ENCODE assay signal across 10 mouse cellular contexts in the genomic region with DNA sequence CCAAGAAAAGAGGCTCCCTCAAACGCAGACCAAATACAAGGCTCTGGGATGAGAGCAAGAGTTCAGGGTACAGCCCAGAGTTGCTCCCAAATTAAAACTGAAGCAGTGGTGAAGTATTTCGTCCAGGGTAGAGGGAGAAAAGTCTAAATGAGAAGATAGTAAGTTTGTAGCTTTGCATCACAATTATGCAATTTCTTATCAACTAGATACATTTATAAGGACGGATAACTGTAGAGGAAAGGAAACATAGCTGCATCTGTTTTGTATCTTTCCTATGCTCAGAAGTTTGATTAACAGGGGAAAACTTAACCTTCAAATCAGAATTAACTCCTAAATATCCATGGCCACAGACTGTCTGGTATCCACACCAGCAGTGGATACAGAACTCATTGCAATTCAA. TPM values are rescaled to one million over a fixed set of nuclear protein-coding genes. Genes with fewer than 3 reads are reported as not detected.
DNase-seq lines count a peak whose midpoint lies in the region; ATAC-seq lines count a peak whose summit lies in the region.
"Had no signal": no experiment of that assay in that cellular context is flagged by ENCODE, and none has a peak within 500 bp of the region (broad histone marks: within the 10 kb centered on the region; RNA-seq: fewer than 3 reads in every experiment).

No protein-coding gene starts in this region.

- peaks cover 13% of the 10 kb centered on the region for H3K4me1 ChIP-seq in forebrain, embryonic 13.5 days
- peaks cover 18% of the 10 kb centered on the region for H3K4me1 ChIP-seq in forebrain, embryonic 15.5 days
- peaks cover 69% of the 10 kb centered on the region for H3K4me1 ChIP-seq in kidney, embryonic 16.5 days (ENCODE audit: insufficient read depth, low read length)
- H3K4me1 ChIP-seq in embryonic facial prominence, embryonic 14.5 days (ENCODE audit: control insufficient read depth, insufficient read depth, low read length): peaks cover 49% of the 10 kb centered on the region
- peaks cover 86% of the 10 kb centered on the region for H3K4me1 ChIP-seq in liver, embryonic 15.5 days (replicated peaks)

- H3K9ac ChIP-seq in forebrain, embryonic 13.5 days: no peak overlapping the region
- no peak overlapping the region for H3K9ac ChIP-seq in forebrain, embryonic 15.5 days (replicated peaks)
- peak overlapping the region; percentile 42 for H3K9ac ChIP-seq in kidney, embryonic 16.5 days (replicated peaks; ENCODE audit: low read length)
- no peak overlapping the region for H3K9ac ChIP-seq in embryonic facial prominence, embryonic 14.5 days (ENCODE audit: low read depth, low read length)
- peak overlapping the region; percentile 37 for H3K9ac ChIP-seq in liver, embryonic 15.5 days

- WGBS in forebrain, embryonic 13.5 days: 68% methylated on average over 3 of the region's 3 CpGs
- 64% methylated on average over 3 of the region's 3 CpGs for WGBS in forebrain, embryonic 15.5 days
- 46% methylated on average over 3 of the region's 3 CpGs for WGBS in kidney, embryonic 16.5 days
- WGBS in embryonic facial prominence, embryonic 14.5 days: 30% methylated on average over 3 of the region's 3 CpGs
- 11% methylated on average over 3 of the region's 3 CpGs for WGBS in liver, embryonic 15.5 days (ENCODE audit: insufficient replicate concordance)

- H3K27me3 ChIP-seq in forebrain, embryonic 13.5 days: no peaks in the 10 kb centered on the region
- no peaks in the 10 kb centered on the region for H3K27me3 ChIP-seq in forebrain, embryonic 15.5 days
- no peaks in the 10 kb centered on the region for H3K27me3 ChIP-seq in kidney, embryonic 16.5 days (ENCODE audit: insufficient read depth, low read length)
- H3K27me3 ChIP-seq in embryonic facial prominence, embryonic 14.5 days (replicated peaks; ENCODE audit: control insufficient read depth, insufficient read depth, low read length): no peaks in the 10 kb centered on the region
- H3K27me3 ChIP-seq in liver, embryonic 15.5 days: peaks cover 4% of the 10 kb centered on the region

- no peak for DNase-seq in kidney, adult 18-20 months
- no peak for DNase-seq in embryonic facial prominence, embryonic 14.5 days (ENCODE audit: low spot score)
- no peak for DNase-seq in adrenal gland, adult 2 months
- no peak for DNase-seq in urinary bladder, postnatal 36 days (ENCODE audit: low spot score in 2 of 2)
- DNase-seq: gastrocnemius, postnatal 25 days had no signal

- no peaks in the 10 kb centered on the region for H3K36me3 ChIP-seq in forebrain, embryonic 13.5 days (ENCODE audit: poor library complexity, severe bottlenecking)
- H3K36me3 ChIP-seq in forebrain, embryonic 15.5 days: no peaks in the 10 kb centered on the region
- no peaks in the 10 kb centered on the region; the same call in 1 of the 2 replicates for H3K36me3 ChIP-seq in kidney, embryonic 16.5 days (ENCODE audit: insufficient read depth, low read length)
- no peaks in the 10 kb centered on the region for H3K36me3 ChIP-seq in embryonic facial prominence, embryonic 14.5 days (ENCODE audit: control insufficient read depth, insufficient read depth, low read length)
- no peaks in the 10 kb centered on the region for H3K36me3 ChIP-seq in liver, embryonic 15.5 days (replicated peaks)

- H3K9me3 ChIP-seq in forebrain, embryonic 13.5 days (replicated peaks): no peaks in the 10 kb centered on the region
- H3K9me3 ChIP-seq in forebrain, embryonic 15.5 days: no peaks in the 10 kb centered on the region
- H3K9me3 ChIP-seq in kidney, embryonic 16.5 days (ENCODE audit: low read length): peaks cover 4% of the 10 kb centered on the region; the same call in 1 of the 2 replicates
- H3K9me3 ChIP-seq in embryonic facial prominence, embryonic 14.5 days (ENCODE audit: control insufficient read depth, low read length): no peaks in the 10 kb centered on the region
- H3K9me3 ChIP-seq in liver, embryonic 15.5 days (replicated peaks): no peaks in the 10 kb centered on the region
- H3K9me3 ChIP-seq: G1E had no signal

- 0 out of 2 replicates have a peak overlapping the region, but pooled peaks have one; percentile 14 for H3K27ac ChIP-seq in forebrain, embryonic 13.5 days
- no peak overlapping the region for H3K27ac ChIP-seq in forebrain, embryonic 15.5 days (replicated peaks)
- peak overlapping the region; percentile 87 for H3K27ac ChIP-seq in kidney, embryonic 16.5 days (ENCODE audit: low read length)
- H3K27ac ChIP-seq in embryonic facial prominence, embryonic 14.5 days (replicated peaks; ENCODE audit: low read depth, low read length): peak overlapping the region; percentile 53
- peak overlapping the region; percentile 75 for H3K27ac ChIP-seq in liver, embryonic 15.5 days (replicated peaks)

- no peak overlapping the region for H3K4me3 ChIP-seq in forebrain, embryonic 13.5 days
- H3K4me3 ChIP-seq in forebrain, embryonic 15.5 days: no peak overlapping the region
- H3K4me3 ChIP-seq in kidney, embryonic 16.5 days (ENCODE audit: low read length): no peak overlapping the region
- no peak overlapping the region for H3K4me3 ChIP-seq in embryonic facial prominence, embryonic 14.5 days (ENCODE audit: low read depth, low read length)
- H3K4me3 ChIP-seq in liver, embryonic 15.5 days (replicated peaks): no peak overlapping the region

- no peak for ATAC-seq in forebrain, embryonic 13.5 days
- no peak for ATAC-seq in forebrain, embryonic 15.5 days (replicated peaks)
- no peak for ATAC-seq in kidney, embryonic 16.5 days (ENCODE audit: low FRiP score, low TSS enrichment)
- no peak for ATAC-seq in embryonic facial prominence, embryonic 14.5 days (ENCODE audit: low read depth)
- ATAC-seq in liver, embryonic 15.5 days (ENCODE audit: insufficient read depth): no peak

- H3K4me2 ChIP-seq in forebrain, embryonic 13.5 days: no peak overlapping the region
- no peak overlapping the region for H3K4me2 ChIP-seq in forebrain, embryonic 15.5 days (replicated peaks)
- H3K4me2 ChIP-seq in kidney, embryonic 16.5 days (replicated peaks; ENCODE audit: low read depth, low read length): no peak overlapping the region
- H3K4me2 ChIP-seq in embryonic facial prominence, embryonic 14.5 days (ENCODE audit: low read depth, low read length): no peak overlapping the region
- H3K4me2 ChIP-seq in liver, embryonic 15.5 days: peak overlapping the region; percentile 37

RNA-seq across cellular contexts. Expression of gene St6galnac3, which starts 4.7 kb away (rescaled TPM):
- 20.7 and 29.0 TPM in 2 replicates for polyA plus RNA-seq in forebrain, embryonic 13.5 days (2015; fragmentation: Nextera tagmentation; extraction: Ambion mirVana)
- polyA plus RNA-seq in forebrain, embryonic 15.5 days (2015; fragmentation: Nextera tagmentation; extraction: Ambion mirVana): 24.4 and 24.5 TPM in 2 replicates
- polyA plus RNA-seq in kidney, embryonic 16.5 days (2015; fragmentation: Nextera tagmentation; extraction: Ambion mirVana): 71.6 and 75.8 TPM in 2 replicates
- 30.6 and 44.1 TPM in 2 replicates for polyA plus RNA-seq in embryonic facial prominence, embryonic 14.5 days (2014; fragmentation: Nextera tagmentation; extraction: Ambion mirVana)
- polyA plus RNA-seq in liver, embryonic 15.5 days (2015; fragmentation: Nextera tagmentation; extraction: Ambion mirVana): 10.1 and 10.2 TPM in 2 replicates
- 10 to 100 TPM in 1 of 2 experiments, 1 to 10 TPM in 1; 7.9 to 16.9 TPM for total RNA-seq in adrenal gland, adult 2 months (2021)
- 0.40 and 0.94 TPM in 2 replicates for polyA plus RNA-seq in adrenal gland, adult 2 months (2012; rRNA removed)

Comparison
In these comparisons a context has a peak if more than half of its experiments do, and no peak if none do; other contexts are left out.
1. H3K9ac ChIP-seq: peak in kidney, embryonic 16.5 days (single experiment) and liver, embryonic 15.5 days (single experiment); none in forebrain, embryonic 13.5 days (single experiment), forebrain, embryonic 15.5 days (single experiment) and embryonic facial prominence, embryonic 14.5 days (single experiment).